Mouse (Mus musculus) c-Kit-negative CD71-positive TER-119-positive erythroid progenitor cells, embryonic 14.5 days (primary cell): ENCODE results near the gene Ifit1.

Experiments used
- DNase-seq: peaks from one replicate; pipeline ENCODE4 v3.0.0-alpha.2; 2013; ENCODE audit warnings: low read depth, low spot score

Ifit1 gene

DNA sequence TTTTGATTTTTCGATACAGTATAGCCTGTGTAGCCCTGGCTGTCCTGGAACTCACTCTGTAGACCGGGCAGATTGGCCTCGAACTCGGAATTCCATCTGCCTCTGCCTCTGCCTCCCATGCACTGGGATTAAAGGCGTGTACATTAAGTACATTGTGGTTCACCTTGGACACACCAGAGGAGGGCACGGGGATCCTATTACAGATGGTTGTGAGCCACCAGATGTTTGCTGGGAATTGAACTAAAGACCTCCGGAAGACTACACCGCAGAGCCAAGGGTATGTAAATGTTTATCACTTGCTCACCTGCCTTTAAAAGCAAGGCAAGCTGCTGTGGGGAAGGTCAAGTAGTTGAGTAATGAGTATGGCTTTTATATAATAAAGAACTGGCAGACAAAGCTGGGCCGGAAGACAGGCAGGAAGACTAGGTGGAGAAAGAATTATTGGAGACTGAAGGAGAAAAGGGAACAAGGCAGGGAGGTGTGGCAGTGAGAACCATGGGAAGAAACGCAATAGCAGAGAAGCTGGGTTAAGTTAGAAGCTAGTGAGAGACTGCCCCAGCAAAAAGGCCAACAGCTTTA is 14.6 kb downstream of the Ifit1 start:
- no peak for DNase-seq

DNA sequence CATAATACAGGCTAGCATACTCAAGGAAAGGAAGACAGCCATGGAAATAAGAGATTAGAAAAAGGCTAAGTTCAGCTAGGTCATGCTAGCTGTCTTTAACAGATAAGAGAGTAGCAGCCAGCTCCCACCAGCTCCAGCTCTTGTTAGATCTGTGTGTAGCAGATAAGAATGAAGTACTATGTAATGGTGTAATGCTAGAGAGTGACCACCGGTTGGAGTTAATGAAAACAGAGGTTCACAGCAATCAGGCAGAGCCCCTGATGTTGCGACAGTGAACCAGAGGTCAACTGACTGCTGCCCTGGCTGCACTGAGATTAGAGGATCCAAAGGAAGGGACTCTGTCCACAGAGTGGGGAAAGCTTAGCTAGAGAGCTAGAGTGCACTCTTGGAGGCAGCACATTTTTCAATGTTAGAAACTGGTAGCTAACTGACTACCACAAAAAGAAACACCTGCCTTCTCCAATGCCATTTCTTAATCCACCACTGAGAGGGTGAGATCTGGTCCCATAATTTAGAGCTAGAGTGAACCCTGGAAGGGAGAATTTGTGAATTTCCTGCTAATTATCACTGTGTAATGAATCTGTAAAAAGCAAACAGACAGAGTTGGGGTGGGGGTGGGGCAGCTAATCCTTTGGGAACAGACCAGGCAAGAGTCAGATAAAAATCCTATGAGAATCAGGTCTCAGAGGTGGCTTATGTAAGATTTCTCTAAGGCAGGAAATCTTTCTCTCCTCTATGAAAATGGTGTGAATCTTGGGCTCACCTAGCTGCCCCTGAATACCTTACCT is 16.0 kb downstream of the Ifit1 start:
- peak; percentile 75 for DNase-seq

DNA sequence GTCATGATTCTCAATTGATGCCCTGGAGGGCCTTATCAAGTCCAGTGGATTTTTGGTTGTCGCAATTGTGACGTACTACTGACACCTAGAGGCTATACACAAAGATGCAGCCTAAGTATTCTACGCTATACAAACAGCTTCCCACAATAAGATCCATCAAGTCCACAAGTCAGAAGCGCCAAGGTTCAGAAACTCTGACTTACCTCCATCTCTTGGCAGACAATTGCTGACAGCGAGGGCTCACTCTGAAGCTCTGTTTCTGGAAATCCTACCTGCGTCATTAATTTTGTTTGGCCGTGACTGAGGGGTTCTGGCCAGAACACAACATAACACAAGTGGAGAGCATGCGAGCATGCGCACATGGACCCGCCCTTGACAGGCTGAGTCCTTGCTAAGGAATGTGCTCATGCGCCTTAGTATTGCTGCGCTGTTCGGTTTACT is 21.4 kb downstream of the Ifit1 start:
- peak; percentile 64 for DNase-seq

DNA sequence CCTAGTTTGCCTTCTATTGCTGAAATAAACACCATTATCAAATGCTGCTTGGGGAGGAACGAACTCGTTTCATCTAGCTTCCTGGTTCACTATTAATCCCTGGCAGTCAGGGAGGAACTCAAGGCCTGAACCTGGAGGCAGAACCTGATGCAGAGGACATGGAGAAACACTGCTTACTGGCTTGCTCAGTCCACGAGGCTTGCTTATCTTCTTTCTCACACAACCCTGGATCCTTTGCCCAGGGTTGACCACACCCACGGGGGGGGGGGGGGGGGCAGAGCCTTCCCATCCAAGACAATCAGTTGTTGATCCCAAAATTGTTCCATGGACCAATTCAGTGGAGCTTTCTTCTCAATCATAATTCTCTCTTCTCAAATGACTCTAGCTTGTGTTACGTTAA is 22.1 kb downstream of the Ifit1 start:
- no peak for DNase-seq

DNA sequence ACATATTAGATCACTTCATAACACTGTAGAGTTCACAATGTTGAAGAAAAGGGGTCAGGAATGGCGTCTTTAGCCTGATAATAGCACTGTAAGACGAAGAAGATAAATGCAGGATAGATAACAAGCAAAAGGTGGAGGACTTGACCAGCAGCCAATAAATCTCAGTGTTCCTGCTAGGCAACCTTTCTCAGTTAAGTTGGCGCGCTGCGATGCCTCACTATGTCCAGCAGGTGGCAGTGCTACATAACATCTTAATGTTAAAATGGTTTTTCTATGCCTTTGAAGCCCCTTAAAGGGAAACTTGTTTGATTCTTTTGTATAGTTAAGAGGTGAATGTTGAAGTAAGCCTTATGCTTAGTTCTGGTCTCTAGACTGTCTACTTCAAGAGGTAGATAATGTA is 25.5 kb downstream of the Ifit1 start:
- DNase-seq, result peak; percentile 54

DNA sequence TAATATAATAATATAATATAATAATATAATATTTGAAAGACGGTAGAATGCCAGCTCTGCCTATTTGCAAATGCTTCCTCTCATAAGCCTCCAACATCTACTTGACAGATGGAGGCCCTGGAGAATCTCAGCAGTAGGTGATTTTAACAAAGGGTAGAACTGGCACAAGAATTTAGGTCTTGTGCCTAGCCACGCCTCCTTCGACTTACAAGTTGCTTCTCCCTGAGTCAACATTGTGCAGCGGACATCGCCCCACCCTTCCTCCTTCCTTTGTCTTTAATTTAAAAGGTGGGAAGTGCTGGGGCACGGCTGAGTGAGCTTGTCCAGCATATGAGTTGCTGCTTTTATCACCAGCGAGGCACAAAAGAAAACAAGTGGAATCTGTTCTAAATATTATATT is 32.8 kb downstream of the Ifit1 start:
- no peak for DNase-seq

DNA sequence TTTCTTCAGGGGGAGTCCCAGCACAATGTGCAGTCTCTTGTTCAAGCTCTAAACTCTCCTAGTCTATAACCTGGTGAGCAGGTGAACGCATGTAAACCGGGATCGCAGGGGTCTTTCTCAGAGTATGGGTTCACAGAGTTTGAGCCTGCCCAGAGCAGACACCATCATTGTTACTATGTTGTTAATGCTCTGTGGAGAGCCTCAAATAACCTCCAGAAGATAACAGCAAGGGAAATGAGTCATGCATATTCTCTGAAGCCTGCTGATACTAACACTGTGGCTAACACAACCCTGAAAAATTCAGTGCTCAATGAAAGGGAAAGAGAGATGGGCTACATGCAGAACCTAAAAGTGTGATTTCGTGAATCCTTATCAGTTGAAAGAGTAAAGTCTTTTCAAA is 37.8 kb downstream of the Ifit1 start:
- no peak for DNase-seq

DNA sequence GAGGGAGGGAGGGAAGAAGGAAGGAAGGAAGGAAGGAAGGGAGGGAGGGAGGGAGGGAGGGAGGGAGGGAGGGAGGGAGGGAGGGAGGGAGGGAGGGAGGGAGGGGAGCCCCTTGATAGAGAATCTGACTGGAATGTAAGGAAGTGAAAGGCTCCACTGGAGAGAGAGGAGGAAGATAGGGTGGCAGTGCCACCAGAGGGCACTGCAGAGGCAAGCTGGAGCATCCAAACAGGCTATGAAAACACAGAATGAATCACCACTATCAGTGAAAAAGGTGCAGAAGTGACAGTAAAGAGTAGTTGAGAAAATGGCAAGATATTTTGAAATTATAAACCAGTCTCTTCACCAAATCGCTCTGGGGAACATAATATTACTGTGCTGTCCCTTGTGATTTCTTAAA is 44.2 kb downstream of the Ifit1 start:
- no peak for DNase-seq

DNA sequence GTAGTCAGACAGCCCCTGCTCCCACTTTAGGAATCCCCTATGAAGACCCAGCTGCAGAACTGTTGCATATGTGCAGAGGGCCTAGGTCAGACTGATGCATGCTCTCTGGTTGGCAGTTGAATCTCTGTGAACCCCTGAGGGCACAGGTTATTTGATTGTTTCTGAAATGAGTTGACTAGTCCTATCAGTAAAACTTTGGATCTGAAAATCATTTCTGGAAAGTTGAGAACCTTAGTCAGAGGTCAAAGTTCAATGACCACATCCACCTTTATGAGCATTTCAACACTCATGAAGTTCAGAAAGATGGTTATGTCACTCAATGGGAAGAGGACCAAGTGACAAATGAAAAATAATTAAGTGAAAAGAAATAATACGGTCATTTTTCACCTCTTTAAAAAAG is 44.9 kb downstream of the Ifit1 start:
- no peak for DNase-seq

DNA sequence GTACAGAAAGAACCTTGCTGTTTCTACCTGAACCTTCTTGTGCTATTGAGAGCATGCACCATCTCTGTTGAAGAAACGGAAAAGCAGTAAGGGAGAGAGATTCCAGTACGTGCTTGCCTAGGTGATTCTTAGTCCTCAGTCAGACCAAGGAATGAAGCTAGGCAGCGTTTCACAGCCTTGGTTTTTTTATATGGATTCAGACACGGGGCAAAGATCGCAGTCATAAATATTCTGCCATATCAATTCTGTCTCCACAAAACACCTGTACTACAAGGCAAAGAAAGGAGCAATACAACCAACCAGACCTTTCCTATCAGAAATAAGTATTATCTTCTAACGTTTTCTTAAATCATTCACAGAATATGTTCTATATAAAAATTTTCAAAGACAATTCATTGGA is 50.7 kb downstream of the Ifit1 start:
- DNase-seq, result no peak

DNA sequence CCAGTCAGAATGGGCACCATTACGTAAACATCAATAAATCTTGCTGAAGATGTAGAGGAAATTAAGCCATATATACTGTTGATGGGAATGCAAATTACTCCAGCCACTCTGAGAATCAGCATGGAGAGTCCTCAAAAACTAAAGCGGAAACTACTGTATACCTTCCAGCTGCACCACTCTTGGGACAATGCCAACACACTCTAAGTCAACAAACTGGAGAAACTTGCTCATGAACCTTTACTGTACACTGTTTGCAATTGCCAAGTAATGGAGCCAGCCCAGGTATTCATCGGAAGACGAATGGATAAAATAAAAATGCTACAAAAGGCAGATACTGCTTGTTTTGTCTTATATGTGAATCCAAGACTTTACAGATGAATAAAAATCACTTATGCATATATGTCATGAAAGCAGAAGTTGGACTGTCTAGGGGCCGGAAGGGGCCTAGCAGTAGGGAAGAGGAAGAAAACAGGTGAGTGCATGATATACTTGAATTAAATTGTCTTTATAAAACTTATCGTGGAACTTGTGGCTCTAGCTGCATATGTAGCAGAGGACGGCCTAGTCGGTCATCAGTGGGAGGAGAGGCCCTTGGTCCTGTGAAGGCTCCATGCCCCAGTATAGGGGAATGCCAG is 55.8 kb downstream of the Ifit1 start:
- DNase-seq, result no peak

DNA sequence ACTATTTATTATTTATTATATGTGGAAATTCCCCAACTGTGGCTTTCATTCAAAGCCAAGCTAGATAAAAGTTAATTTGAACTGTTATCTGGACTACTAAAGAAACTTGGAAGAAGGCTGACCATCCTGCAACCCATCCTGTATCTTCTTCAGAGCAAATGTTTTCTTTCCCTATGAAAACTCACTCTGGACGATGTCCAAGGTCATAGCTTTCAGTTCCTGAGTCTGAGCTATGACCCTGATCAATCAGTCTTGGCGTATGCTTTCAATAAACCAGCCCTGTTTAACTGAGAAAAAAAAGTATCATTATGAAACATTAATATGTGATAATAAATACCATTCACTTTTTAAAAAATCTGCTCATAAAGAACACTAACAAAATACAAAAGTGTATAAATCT is 56.8 kb downstream of the Ifit1 start:
- no peak for DNase-seq

DNA sequence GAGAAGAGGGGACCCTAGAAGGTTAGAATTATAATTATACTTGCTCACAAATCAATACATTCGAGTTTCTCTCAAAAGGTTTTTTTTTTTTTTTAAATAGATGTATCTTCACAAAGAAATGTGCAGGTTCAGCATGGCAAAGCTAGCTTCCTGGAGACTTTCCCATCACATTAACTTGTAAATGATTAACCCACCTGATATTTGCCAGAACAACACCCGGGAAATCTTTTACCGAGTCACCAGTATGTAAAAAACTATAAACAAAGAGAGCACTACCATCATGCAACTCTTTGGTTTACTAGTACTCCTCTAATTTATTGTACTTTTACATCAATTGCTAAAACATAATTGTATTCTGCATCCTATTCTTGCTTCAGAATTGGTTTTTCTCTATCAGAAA is 57.8 kb downstream of the Ifit1 start:
- DNase-seq, result no peak

DNA sequence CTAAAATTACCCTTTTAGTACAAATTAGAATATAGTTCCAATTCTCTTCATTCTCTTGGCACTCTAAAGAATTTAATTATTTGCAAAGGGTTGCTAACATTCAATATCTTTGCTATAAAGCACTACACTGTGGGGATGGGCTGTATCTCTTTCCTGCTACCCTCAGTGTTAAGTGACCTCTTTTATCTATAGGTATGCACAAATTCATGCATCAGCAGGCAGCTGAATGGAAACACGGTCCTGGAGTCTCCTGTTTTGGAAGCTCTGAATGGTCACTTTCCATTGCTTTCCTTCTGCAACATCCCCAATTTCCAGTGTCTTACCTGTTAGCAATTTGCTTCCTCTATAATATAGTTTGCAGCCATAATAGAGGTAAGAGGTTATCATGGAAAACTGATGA is 58.2 kb downstream of the Ifit1 start:
- DNase-seq, result no peak

DNA sequence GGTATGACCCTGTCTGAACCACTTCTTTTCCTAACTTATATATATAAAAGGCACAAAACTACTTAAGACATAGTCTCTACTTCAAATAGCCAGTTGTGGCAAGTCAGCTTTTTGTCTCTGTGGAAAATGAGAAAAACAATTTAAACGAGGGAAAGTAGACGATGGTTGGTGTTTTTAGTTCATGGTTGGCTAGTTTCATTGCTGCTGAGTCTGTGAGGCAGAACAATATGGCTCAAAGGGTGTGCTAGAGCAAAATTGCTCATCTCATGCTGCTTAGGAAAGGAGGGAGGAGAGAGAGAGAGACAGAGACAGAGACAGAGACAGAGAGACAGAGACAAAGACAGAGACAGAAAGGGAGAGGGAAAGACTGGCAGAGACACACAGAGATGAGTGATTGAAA is 58.6 kb downstream of the Ifit1 start:
- no peak for DNase-seq
